Mouse (Mus musculus): ENCODE measurements around the gene Clybl.

Gene Clybl

GRCm38 (mm10) chr14:122181078-122181814, at the start of gene Clybl:
Gene Clybl (plus strand): TSS chr14:122181704.
- peak; percentile 96 for DNase-seq

GRCm38 (mm10) chr14:122136368-122136928, 45.1 kb upstream of the Clybl start:
- DNase-seq = no peak

- no peak for DNase-seq
Observed at GRCm38 (mm10) chr14:122137234-122137633, 44.3 kb upstream of the Clybl start.

- no peak for DNase-seq
Observed at GRCm38 (mm10) chr14:122140126-122140525, 41.4 kb upstream of the Clybl start.

- no peak for DNase-seq
Observed at GRCm38 (mm10) chr14:122143585-122144269, 37.8 kb upstream of the Clybl start.

- DNase-seq = no peak
Observed at GRCm38 (mm10) chr14:122145374-122145773, 36.1 kb upstream of the Clybl start.

- no peak for DNase-seq
Observed at GRCm38 (mm10) chr14:122150616-122151015, 30.9 kb upstream of the Clybl start.

- no peak for DNase-seq
Observed at GRCm38 (mm10) chr14:122157738-122158137, 23.8 kb upstream of the Clybl start.

- no peak for DNase-seq
Observed at GRCm38 (mm10) chr14:122160916-122161315, 20.6 kb upstream of the Clybl start.

GRCm38 (mm10) chr14:122168912-122169311, 12.6 kb upstream of the Clybl start:
- no peak for DNase-seq

- DNase-seq = no peak
Observed at GRCm38 (mm10) chr14:122170202-122170781, 11.2 kb upstream of the Clybl start.

- no peak for DNase-seq
Observed at GRCm38 (mm10) chr14:122171031-122171430, 10.5 kb upstream of the Clybl start.

GRCm38 (mm10) chr14:122176263-122176798, 5.2 kb upstream of the Clybl start:
- no peak for DNase-seq

GRCm38 (mm10) chr14:122179262-122179661, 2.2 kb upstream of the Clybl start:
- DNase-seq = no peak

- no peak for DNase-seq
Observed at GRCm38 (mm10) chr14:122181815-122182157, 282 bp downstream of the Clybl start.

GRCm38 (mm10) chr14:122182220-122182619, 716 bp downstream of the Clybl start:
- DNase-seq = no peak

- no peak for DNase-seq
Observed at GRCm38 (mm10) chr14:122183974-122184373, 2.5 kb downstream of the Clybl start.

- no peak for DNase-seq
Observed at GRCm38 (mm10) chr14:122188250-122188649, 6.7 kb downstream of the Clybl start.

- no peak for DNase-seq
Observed at GRCm38 (mm10) chr14:122189901-122190300, 8.4 kb downstream of the Clybl start.

- DNase-seq = no peak
Observed at GRCm38 (mm10) chr14:122190527-122190926, 9.0 kb downstream of the Clybl start.

GRCm38 (mm10) chr14:122190941-122191510, 9.5 kb downstream of the Clybl start:
- DNase-seq = peak; percentile 83

- no peak for DNase-seq
Observed at GRCm38 (mm10) chr14:122194630-122195029, 13.1 kb downstream of the Clybl start.

GRCm38 (mm10) chr14:122196851-122197250, 15.3 kb downstream of the Clybl start:
- DNase-seq = no peak

Data from cerebellum, adult 9-10 months (tissue).